8 mouse cellular contexts compared by ENCODE assay signal in the genomic region with DNA sequence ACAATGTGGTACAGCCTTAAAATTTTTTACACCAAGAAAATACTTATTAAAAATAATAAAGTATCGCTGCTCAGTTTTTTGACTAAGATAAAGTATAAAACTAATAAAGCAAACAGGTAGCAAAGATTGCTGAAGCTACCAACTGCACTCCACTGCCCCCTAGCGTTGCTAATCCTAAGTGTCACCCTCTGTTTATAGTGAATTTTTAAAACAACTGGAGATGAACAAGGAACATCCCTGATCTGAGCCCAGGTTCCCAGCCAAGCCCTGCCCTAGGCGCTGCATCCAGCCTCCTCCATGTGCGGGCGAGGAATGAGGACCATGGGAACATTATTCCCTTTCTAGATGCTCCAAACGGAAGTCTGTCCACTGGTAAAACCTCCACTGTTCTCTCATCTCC. TPM values are rescaled to one million over a fixed set of nuclear protein-coding genes. Genes with fewer than 3 reads are reported as not detected.
A peak's percentile ranks its signal among the peaks of the same experiment; 100 is the strongest.
DNase-seq lines count a peak whose midpoint lies in the region; ATAC-seq and TF ChIP-seq lines count a peak whose summit lies in the region.

No protein-coding gene starts in this region.

- no peak overlapping the region for H3K4me3 ChIP-seq in forebrain, postnatal 0 days (ENCODE audit: low read depth, low read length)
- no peak overlapping the region for H3K4me3 ChIP-seq in forebrain, embryonic 15.5 days

- H3K36me3 ChIP-seq in forebrain, postnatal 0 days (ENCODE audit: insufficient read depth) = peaks cover 19% of the 10 kb centered on the region
- peaks cover 37% of the 10 kb centered on the region for H3K36me3 ChIP-seq in forebrain, embryonic 15.5 days

- H3K27ac ChIP-seq in forebrain, postnatal 0 days (ENCODE audit: low read depth, low read length) = no peak overlapping the region
- no peak overlapping the region for H3K27ac ChIP-seq in forebrain, embryonic 15.5 days (replicated peaks)

- H3K4me2 ChIP-seq in forebrain, postnatal 0 days (ENCODE audit: low read depth) = no peak overlapping the region
- H3K4me2 ChIP-seq in forebrain, embryonic 15.5 days (replicated peaks) = no peak overlapping the region

- WGBS in forebrain, postnatal 0 days = 59% methylated on average over 6 of the region's 6 CpGs
- WGBS in forebrain, embryonic 15.5 days = 63% methylated on average over 6 of the region's 6 CpGs

- DNase-seq in forebrain, postnatal 0 days = peak; percentile 76
- peak; percentile 54 to 66 for DNase-seq in right cerebral cortex, adult 2 months (ENCODE audit: low spot score in 2 of 2)
- DNase-seq in right cerebral cortex, postnatal 25 days = no peak
- DNase-seq in cerebellum, postnatal 10 days = peak; percentile 76 to 85
- peak; percentile 74 for DNase-seq in lung, postnatal 14 days
- peak; percentile 42 to 79 for DNase-seq in spleen, postnatal 4 days (ENCODE audit: low spot score in 2 of 2)

- TF ChIP-seq CTCF in forebrain, postnatal 0 days (IDR thresholded peaks at IDR 0.05; ENCODE audit: low read depth) = peak; percentile 78

- H3K27me3 ChIP-seq in forebrain, postnatal 0 days (ENCODE audit: insufficient read depth, low read length) = no peaks in the 10 kb centered on the region
- no peaks in the 10 kb centered on the region for H3K27me3 ChIP-seq in forebrain, embryonic 15.5 days

- no peaks in the 10 kb centered on the region for H3K4me1 ChIP-seq in forebrain, postnatal 0 days (ENCODE audit: insufficient read depth)
- H3K4me1 ChIP-seq in forebrain, embryonic 15.5 days = peaks cover 6% of the 10 kb centered on the region; the same call in 1 of the 2 replicates

- no peaks in the 10 kb centered on the region for H3K9me3 ChIP-seq in forebrain, postnatal 0 days (ENCODE audit: low read length)
- H3K9me3 ChIP-seq in forebrain, embryonic 15.5 days = no peaks in the 10 kb centered on the region

- no peak for ATAC-seq in forebrain, postnatal 0 days
- no peak for ATAC-seq in forebrain, embryonic 15.5 days (replicated peaks)
- ATAC-seq in inflammation-experienced regulatory T-cells, adult 6 months = peak; percentile 41

- no peak overlapping the region for H3K9ac ChIP-seq in forebrain, postnatal 0 days
- H3K9ac ChIP-seq in forebrain, embryonic 15.5 days (replicated peaks) = no peak overlapping the region

RNA-seq across cellular contexts. Expression of gene Tm9sf3, which starts 19.2 kb away (rescaled TPM):
- total RNA-seq in forebrain, postnatal 0 days (2014; rRNA removed) = 137 and 159 TPM in 2 replicates
- 50.7 and 66.3 TPM in 2 replicates for polyA plus RNA-seq in forebrain, postnatal 0 days (2015; fragmentation: Nextera tagmentation; extraction: Ambion mirVana)
- polyA plus RNA-seq in forebrain, embryonic 15.5 days (2015; fragmentation: Nextera tagmentation; extraction: Ambion mirVana) = 92.2 and 96.3 TPM in 2 replicates
- 10 to 100 TPM; 21.4 to 38.9 (median 32.2) TPM for polyA plus RNA-seq in inflammation-experienced regulatory T-cells, adult 6 months (2017; shearing (Covaris generic))

RNA-seq across cellular contexts. Expression of gene Tll2, which starts 37.9 kb away (rescaled TPM):
- total RNA-seq in forebrain, postnatal 0 days (2014; rRNA removed) = 0.62 and 1.00 TPM in 2 replicates
- 0.26 and 0.33 TPM in 2 replicates for polyA plus RNA-seq in forebrain, postnatal 0 days (2015; fragmentation: Nextera tagmentation; extraction: Ambion mirVana)
- polyA plus RNA-seq in forebrain, embryonic 15.5 days (2015; fragmentation: Nextera tagmentation; extraction: Ambion mirVana) = 0.77 and 0.85 TPM in 2 replicates
- polyA plus RNA-seq in inflammation-experienced regulatory T-cells, adult 6 months (2017; shearing (Covaris generic)) = not detected
